Mouse (Mus musculus) bone marrow macrophage, adult 2 months (primary cell): ENCODE measurements around the gene Rcbtb2. TPM values are rescaled to one million over a fixed set of nuclear protein-coding genes. Genes with fewer than 3 reads are reported as not detected.

ENCODE experiments used
- H3K27ac ChIP-seq: 2 replicates; pipeline ENCODE4 v1.5.1; 2012; ENCODE audit warnings: low read depth, low read length; ENCODE audit not compliant: insufficient read depth
- H3K4me1 ChIP-seq: 2 replicates; pipeline ENCODE4 v1.6.1; 2012; ENCODE audit warnings: low read length; ENCODE audit not compliant: control insufficient read depth, insufficient read depth
- H3K4me3 ChIP-seq: 2 replicates; pipeline ENCODE4 v1.5.1; 2012; ENCODE audit warnings: mild to moderate bottlenecking, low read length, moderate library complexity; ENCODE audit not compliant: insufficient read depth
- CTCF ChIP-seq: IDR thresholded peaks from 2 replicates; pipeline ENCODE4 v1.5.1; 2012; ENCODE audit warnings: low read depth, mild to moderate bottlenecking, low read length, moderate library complexity
- POLR2A ChIP-seq: IDR thresholded peaks from 2 replicates; pipeline ENCODE4 v1.6.1; 2012; ENCODE audit warnings: mild to moderate bottlenecking, low read depth, low read length, borderline replicate concordance
- polyA plus RNA-seq: library from polyadenylated mRNA; stranded (reverse); fragments of >200 nt; gene quantifications from 2 replicates; pipeline ENCODE4 v1.2.4, GENCODE M21; 2012; ENCODE audit not compliant: missing spikeins, insufficient read depth, insufficient read length

Gene Rcbtb2
- polyA plus RNA-seq, 1 experiment, result 371 TPM

DNA sequence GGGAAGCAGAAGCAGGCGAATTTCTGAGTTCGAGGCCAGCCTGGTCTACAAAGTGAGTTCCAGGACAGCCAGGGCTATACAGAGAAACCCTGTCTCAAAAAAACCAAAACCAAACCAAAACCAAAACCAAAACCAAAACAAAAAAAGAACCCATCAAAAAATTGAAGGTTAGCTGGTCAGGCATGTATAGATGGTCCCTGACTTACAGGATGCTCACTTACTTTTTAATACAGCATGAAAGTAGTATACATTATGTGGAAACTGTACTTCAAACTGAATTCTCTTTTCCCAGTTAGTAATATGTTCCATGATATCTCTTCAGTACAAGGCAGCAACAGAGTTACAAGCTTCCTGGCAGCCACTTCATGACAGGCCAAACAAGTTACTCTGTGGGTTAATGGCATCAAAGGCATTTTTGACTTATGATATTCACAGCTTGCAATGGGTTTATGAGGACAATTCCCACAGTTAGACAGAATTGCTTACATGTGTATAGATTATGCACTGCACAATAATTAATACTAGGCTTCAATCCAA lies 121.3 kb downstream of the Rcbtb2 start:
- Histone ChIP-seq H3K4me3 (no peak overlapping the region), H3K27ac (no peak overlapping the region), H3K4me1 (peaks cover 15% of the 10 kb centered on the region)
- TF ChIP-seq POLR2A (no peak), CTCF (no peak)

DNA sequence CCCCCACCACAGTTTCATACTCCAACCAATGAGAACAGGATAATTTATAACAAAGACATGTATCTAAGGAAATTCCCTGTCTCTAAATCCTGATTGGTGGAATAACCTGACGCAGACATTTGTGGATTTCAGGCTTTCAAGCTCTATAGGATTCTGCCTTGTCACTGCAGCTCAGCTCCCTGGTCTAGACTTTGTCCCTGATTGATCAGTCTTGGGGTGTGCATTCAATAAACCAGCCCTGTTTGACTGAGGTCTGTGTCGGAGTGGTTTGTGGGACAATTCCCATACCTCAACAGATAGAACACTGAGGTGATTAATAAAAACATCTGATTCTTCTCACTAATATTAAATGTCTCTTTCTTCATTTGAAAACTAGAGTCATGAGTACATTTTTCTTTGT lies 127.2 kb downstream of the Rcbtb2 start:
- Histone ChIP-seq H3K27ac (no peak overlapping the region), H3K4me1 (peaks cover 22% of the 10 kb centered on the region), H3K4me3 (no peak overlapping the region)
- TF ChIP-seq CTCF (no peak), POLR2A (no peak)

GRCm38 (mm10) chr14:73252276-73252675 lies 129.4 kb downstream of the Rcbtb2 start:
- Histone ChIP-seq H3K4me3 (no peak overlapping the region), H3K4me1 (peaks cover 28% of the 10 kb centered on the region), H3K27ac (no peak overlapping the region)
- no peak for TF ChIP-seq POLR2A
- TF ChIP-seq CTCF, result no peak

DNA sequence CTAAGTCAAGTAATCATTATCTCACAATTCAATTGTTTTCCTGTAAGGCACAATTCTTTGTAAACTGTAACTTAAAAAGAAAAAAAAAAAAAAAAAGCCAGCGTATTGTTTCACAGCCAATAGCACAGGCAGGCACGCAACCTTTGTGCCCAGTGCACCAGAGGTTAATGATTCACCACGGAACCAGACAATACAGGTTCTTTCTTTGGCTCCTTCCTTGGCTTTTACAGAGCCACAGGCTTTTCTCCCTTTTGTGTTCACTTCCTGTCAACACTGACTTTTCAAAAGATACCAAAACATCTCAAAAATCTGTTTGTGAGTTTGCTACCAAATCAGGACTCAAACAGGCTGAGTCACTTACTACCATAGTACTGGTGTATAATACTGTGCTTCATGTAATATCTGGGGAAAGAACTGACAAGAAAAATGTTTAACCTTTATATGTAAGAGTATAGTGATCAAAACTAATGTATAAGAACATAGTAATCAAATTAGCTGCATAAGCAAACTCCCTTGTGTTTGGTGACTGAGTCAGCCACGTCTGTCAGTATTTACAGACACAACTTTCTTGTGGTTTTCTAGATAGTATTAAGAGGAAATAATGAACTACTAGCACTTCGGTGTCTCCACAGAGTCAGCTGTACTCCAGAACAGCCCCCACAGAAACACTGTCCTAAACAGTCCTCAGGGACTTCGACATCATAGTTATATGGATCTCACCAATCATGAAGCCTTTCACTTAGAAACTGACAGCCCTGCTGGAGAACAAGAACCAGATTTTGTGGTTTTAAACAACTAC lies 130.8 kb downstream of the Rcbtb2 start:
- H3K27ac ChIP-seq, result peak overlapping the region; percentile 19; the same call in 1 of the 2 replicates
- H3K4me1 ChIP-seq, result peaks cover 40% of the 10 kb centered on the region
- no peak overlapping the region for H3K4me3 ChIP-seq
- TF ChIP-seq CTCF, result no peak

DNA sequence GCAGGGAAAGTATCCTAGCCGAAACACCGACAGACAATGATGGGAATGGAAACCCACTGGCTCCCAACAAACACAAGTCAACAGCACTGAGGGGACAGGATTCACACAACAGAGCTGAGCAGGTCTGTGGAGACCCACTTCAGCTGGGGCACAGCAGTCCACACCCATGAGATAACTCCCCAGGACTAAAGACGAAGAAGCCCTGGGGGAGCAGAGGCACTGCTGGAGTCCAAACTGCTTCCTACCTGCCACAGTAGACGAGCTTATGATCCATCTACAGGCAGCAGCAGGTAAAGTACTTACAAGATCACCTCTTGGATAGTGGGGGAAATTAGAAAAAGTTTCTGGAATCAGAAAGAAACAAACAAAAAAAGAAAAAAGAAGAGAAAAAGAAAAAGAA lies 131.6 kb downstream of the Rcbtb2 start:
- H3K4me1 ChIP-seq, result peaks cover 40% of the 10 kb centered on the region
- no peak overlapping the region for H3K4me3 ChIP-seq
- no peak for TF ChIP-seq CTCF
- TF ChIP-seq POLR2A, result no peak
- H3K27ac ChIP-seq, result no peak overlapping the region

- no peak for TF ChIP-seq CTCF
- no peak for TF ChIP-seq POLR2A
- peaks cover 40% of the 10 kb centered on the region for H3K4me1 ChIP-seq
- no peak overlapping the region for H3K4me3 ChIP-seq
- H3K27ac ChIP-seq, result no peak overlapping the region
Observed at GRCm38 (mm10) chr14:73255426-73255970, 132.7 kb downstream of the Rcbtb2 start.

GRCm38 (mm10) chr14:73257348-73257747 lies 134.5 kb downstream of the Rcbtb2 start:
- H3K4me3 ChIP-seq, result no peak overlapping the region
- TF ChIP-seq POLR2A, result no peak
- no peak for TF ChIP-seq CTCF
- no peak overlapping the region for H3K27ac ChIP-seq
- peaks cover 39% of the 10 kb centered on the region for H3K4me1 ChIP-seq

Other genes starting within 250 kb of the Rcbtb2 start
- gene Cysltr2, start 73.9 kb upstream of the Rcbtb2 start, polyA plus RNA-seq, result 1.7 TPM in 2 replicates
- 67.6 and 70.8 TPM in 2 replicates for gene Lpar6, start 114.9 kb downstream of the Rcbtb2 start, polyA plus RNA-seq
- gene Rb1, start 202.8 kb downstream of the Rcbtb2 start, polyA plus RNA-seq, result 46.2 and 50.6 TPM in 2 replicates